Mouse (Mus musculus): ENCODE results near the gene Hps5. TPM values are rescaled to one million over a fixed set of nuclear protein-coding genes. Genes with fewer than 3 reads are reported as not detected.

The Hps5 gene
- polyA plus RNA-seq, 1 experiment from 2014 or later = 14.0 TPM

DNA sequence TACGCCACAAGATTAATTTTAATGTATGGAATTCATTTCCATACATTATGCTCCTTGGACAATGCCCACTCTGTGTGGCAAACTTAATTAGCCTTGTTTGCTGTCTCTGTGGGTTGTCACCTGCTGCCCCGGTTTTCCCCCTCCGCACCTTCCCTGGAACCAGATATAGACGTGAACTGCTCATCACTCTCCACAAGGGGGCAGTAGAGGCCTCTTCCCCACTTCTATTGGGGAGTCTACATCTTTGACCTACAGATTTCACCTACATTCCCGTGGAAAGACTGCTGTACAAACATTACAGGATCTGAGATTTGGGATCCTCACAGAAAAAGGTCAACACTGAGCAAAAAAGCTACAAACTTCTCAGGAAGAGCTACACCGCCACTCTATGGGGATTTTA is 81.3 kb downstream of the Hps5 start:
- no peak for ATAC-seq (ENCODE audit: low read depth)
- Histone ChIP-seq H3K4me1 (ENCODE audit: control insufficient read depth, insufficient read depth, low read length) (peaks cover 2% of the 10 kb centered on the region; the same call in 1 of the 2 replicates), H3K27me3 (ENCODE audit: control insufficient read depth, insufficient read depth, low read length) (no peaks in the 10 kb centered on the region), H3K36me3 (ENCODE audit: control insufficient read depth, insufficient read depth, low read length) (no peaks in the 10 kb centered on the region), H3K4me2 (ENCODE audit: low read depth, low read length) (no peak overlapping the region), H3K4me3 (ENCODE audit: low read depth, low read length) (no peak overlapping the region), H3K9ac (replicated peaks; ENCODE audit: low read depth, low read length) (no peak overlapping the region), H3K27ac (ENCODE audit: low read depth, low read length) (no peak overlapping the region), H3K9me3 (ENCODE audit: control insufficient read depth, low read length) (no peaks in the 10 kb centered on the region)
- WGBS = 34% methylated on average over 6 of the region's 6 CpGs

DNA sequence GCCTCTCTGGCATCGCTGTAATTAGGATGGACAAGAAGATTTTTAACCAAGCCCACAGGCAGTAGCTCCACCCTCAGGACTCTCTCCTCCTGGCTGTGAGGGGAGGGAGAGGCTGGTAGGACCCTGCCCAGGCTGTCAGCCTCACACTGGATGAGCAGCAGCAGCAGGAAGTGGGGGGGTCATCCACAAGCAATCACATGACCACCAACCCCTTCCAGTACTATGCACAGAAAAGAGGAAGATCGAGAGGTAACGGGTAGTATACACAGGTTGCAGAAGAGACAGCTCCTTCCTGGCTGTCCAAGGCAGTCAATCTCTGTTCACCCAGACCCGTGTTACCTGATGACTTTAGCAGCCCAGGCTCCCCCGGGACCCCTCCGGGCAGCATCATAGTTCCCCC is 83.6 kb downstream of the Hps5 start:
- 83% methylated on average over 6 of the region's 6 CpGs for WGBS
- no peak overlapping the region for H3K9ac ChIP-seq (replicated peaks; ENCODE audit: low read depth, low read length)

More for the DNA sequence above, 83.6 kb downstream of the Hps5 start:
- H3K4me1 ChIP-seq (ENCODE audit: control insufficient read depth, insufficient read depth, low read length) = peaks cover 4% of the 10 kb centered on the region; the same call in 1 of the 2 replicates
- no peak overlapping the region for H3K4me3 ChIP-seq (ENCODE audit: low read depth, low read length)
- no peaks in the 10 kb centered on the region for H3K36me3 ChIP-seq (ENCODE audit: control insufficient read depth, insufficient read depth, low read length)
- no peak overlapping the region for H3K4me2 ChIP-seq (ENCODE audit: low read depth, low read length)
- ATAC-seq (ENCODE audit: low read depth) = no peak
- H3K27me3 ChIP-seq (ENCODE audit: control insufficient read depth, insufficient read depth, low read length) = no peaks in the 10 kb centered on the region
- no peak overlapping the region for H3K27ac ChIP-seq (ENCODE audit: low read depth, low read length)
- H3K9me3 ChIP-seq (ENCODE audit: control insufficient read depth, low read length) = no peaks in the 10 kb centered on the region

Other genes with a start within 250 kb of the Hps5 start
- 35.8 and 46.3 TPM in 2 replicates for gene Sergef, start 156.3 kb downstream of the Hps5 start, polyA plus RNA-seq (2014; fragmentation: Nextera tagmentation; extraction: Ambion mirVana)
- 0.43 and 0.76 TPM in 2 replicates for gene Tph1, start 123.5 kb downstream of the Hps5 start, polyA plus RNA-seq (2014; fragmentation: Nextera tagmentation; extraction: Ambion mirVana)
- gene Saal1, start 85.4 kb downstream of the Hps5 start, polyA plus RNA-seq (2014; fragmentation: Nextera tagmentation; extraction: Ambion mirVana) = 15.4 and 16.7 TPM in 2 replicates
- gene Saa3, start 80.4 kb downstream of the Hps5 start, polyA plus RNA-seq (2014; fragmentation: Nextera tagmentation; extraction: Ambion mirVana) = 0.49 and 1.0 TPM in 2 replicates
- not detected in 2 replicates for gene Saa4, start 63.5 kb downstream of the Hps5 start, polyA plus RNA-seq (2014; fragmentation: Nextera tagmentation; extraction: Ambion mirVana)
- gene Saa1, start 53.1 kb downstream of the Hps5 start, polyA plus RNA-seq (2014; fragmentation: Nextera tagmentation; extraction: Ambion mirVana) = not detected in 2 replicates
- gene Saa2, start 44.3 kb downstream of the Hps5 start, polyA plus RNA-seq (2014; fragmentation: Nextera tagmentation; extraction: Ambion mirVana) = not detected in 2 replicates
- 40.5 and 44.9 TPM in 2 replicates for gene Gtf2h1, start within 50 bp of the Hps5 start, polyA plus RNA-seq (2014; fragmentation: Nextera tagmentation; extraction: Ambion mirVana)
- 427 and 481 TPM in 2 replicates for gene Ldha, start 45.4 kb upstream of the Hps5 start, polyA plus RNA-seq (2014; fragmentation: Nextera tagmentation; extraction: Ambion mirVana)
- 0.19 TPM in 1 of 2 replicates, not detected in the other for gene Ldhc, start 65.1 kb upstream of the Hps5 start, polyA plus RNA-seq (2014; fragmentation: Nextera tagmentation; extraction: Ambion mirVana)
- gene Tsg101, start 123.9 kb upstream of the Hps5 start, polyA plus RNA-seq (2014; fragmentation: Nextera tagmentation; extraction: Ambion mirVana) = 384 and 385 TPM in 2 replicates
- 5.2 and 5.5 TPM in 2 replicates for gene Uevld, start 162.5 kb upstream of the Hps5 start, polyA plus RNA-seq (2014; fragmentation: Nextera tagmentation; extraction: Ambion mirVana)
- not detected in 2 replicates for gene Gm9999, start 187.5 kb upstream of the Hps5 start, polyA plus RNA-seq (2014; fragmentation: Nextera tagmentation; extraction: Ambion mirVana)
- 7.1 and 10.0 TPM in 2 replicates for gene Spty2d1, start 212.3 kb upstream of the Hps5 start, polyA plus RNA-seq (2014; fragmentation: Nextera tagmentation; extraction: Ambion mirVana)

Measured in neural tube, embryonic 14.5 days (tissue).